Mouse (Mus musculus) granulocyte monocyte progenitor cell, adult 5-6 weeks (primary cell): ENCODE data around the gene Ramp1. TPM values are rescaled to one million over a fixed set of nuclear protein-coding genes. Genes with fewer than 3 reads are reported as not detected.

Experiments used
- ATAC-seq: replicated peaks from 2 replicates; pipeline ENCODE4 v1.8.0; 2016; ENCODE audit warnings: mild to moderate bottlenecking, moderate TSS enrichment, inconsistent platforms; ENCODE audit not compliant: poor library complexity, severe bottlenecking
- total RNA-seq, 2 experiments: library from RNA; stranded (forward) in 1 of 2; stranded (reverse) in 1 of 2; fragments of 200-712, 200-1000 nt in 1 of 2; fragments of >200 nt in 1 of 2; fragmentation: Nextera tagmentation in 1 of 2; gene quantifications; 2 replicates each; pipeline ENCODE4 v1.2.3; 2014 to 2017

The Ramp1 gene
- total RNA-seq, 2 experiments from 2014 or later = 160 to 199 TPM

DNA sequence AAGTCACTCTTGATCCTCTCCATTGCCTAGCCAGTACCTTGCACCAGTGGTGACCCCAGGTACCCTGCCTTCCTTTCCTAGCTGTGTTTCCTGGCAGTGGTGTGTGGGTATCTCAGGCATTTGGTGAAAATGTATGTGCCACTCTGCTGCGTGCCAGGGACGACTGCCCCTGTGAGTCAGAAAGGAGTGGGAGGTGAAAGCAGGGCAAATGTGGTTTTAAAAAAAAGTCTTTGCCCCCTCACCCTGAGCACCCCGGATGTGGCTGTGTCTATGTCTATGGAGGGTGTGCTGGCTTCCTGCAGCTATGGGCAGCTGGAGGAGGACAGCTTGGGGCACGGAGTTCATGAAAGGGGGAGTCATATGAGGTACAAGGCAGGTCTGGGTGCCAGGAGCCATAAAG is 13.6 kb downstream of the Ramp1 start:
- ATAC-seq = no peak

DNA sequence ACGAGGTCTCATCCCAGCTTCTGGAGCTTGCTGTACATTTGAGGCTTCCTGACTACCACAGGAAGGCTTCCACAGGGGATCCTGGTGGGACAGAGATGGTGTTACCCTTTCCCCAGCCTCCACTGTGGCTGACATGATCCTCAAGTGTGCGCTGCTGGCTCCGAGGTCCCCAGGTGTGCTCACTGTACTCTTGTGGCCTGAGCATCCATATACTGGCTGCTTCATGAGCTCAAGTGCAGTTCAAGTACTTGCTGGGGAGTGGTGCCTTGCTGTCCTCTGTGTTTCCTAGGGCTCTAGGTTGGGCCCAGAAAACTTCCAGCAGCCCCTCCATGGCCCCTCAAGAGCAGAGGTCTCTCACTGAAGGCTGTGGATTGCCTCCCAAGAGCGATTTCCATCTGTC is 14.1 kb downstream of the Ramp1 start:
- no peak for ATAC-seq

DNA sequence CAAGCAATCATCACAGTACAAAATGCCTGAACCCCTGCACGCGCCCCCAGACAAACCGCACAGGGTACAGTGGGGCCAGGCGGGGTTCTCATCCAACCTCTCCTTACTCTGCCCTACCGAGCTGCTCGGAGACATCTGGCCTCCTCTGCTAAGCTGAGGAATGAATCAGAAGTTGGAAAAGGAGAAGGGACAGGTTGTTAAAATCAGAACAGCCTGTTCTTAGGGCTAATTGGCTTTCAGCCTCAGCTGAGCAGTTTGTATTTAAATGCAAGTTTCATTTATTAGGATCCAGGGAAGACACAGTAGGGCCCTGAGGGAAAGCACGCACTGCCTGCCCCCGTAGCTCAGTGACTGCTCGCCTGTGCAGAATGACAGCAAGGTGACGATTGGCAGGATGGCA is 20.2 kb downstream of the Ramp1 start:
- ATAC-seq = no peak

DNA sequence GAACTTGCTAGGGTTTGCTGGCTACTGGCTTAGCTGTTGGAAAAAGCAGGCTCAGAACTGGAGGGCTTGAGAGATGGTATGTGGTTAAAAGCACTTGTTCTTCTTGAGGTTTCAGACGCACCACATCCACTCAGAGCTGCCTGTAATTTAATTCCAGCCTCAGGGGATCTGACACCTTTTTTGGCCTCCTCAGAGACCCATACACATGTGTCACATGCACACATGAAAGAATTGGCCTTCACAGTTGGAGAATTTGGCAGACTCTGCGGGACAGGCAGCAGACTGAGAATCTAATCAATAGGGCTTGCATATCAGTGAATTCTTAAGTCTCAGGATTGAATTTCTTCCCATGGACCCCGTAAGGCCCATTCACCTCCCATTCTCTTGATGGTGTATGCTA is 21.5 kb downstream of the Ramp1 start:
- ATAC-seq = no peak

DNA sequence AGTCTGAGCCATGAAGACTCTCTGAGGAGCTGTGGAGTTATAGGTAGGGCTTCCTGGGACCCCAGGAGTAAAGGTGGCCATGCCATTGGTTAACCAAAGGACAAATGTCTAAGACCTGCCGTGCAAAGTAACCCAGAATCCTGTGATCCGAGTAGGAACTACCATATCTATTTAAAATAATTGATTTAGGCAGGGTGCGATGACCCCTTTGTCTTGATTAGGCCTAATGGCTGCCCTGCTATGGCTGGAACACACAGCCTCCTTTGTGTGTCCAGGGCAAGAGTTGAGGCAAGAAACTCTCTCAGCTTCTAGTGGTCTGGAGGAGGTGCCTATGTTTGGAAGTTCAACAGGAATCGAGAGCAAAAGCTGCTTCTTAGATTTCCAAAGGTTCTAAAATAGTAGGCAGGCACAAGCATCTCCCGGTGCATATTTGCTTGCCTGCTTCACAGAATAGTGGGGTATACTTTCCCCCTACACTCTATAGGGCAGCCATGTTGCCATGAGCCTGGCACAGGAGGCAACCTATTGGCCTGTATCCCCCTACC is 24.7 kb downstream of the Ramp1 start:
- ATAC-seq = no peak

DNA sequence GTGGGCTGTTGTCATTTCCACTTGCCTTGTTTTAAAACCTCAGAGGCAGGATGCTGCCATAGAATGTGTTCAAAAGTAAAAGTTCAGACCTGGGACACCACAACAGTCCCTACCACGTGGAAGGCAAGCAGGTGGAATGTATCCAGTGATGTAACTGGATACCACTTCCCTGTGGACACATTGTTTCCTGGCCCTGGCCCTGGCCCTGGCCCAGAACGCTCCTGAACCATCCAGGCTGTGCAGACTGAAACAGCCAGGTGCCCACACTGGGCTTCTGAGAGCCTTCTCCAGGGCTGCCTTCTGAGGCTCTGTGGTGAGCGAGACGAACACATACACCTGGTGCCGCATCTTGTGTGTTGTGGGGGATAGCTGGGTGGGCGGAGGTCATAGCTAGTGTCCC is 26.0 kb downstream of the Ramp1 start:
- no peak for ATAC-seq

DNA sequence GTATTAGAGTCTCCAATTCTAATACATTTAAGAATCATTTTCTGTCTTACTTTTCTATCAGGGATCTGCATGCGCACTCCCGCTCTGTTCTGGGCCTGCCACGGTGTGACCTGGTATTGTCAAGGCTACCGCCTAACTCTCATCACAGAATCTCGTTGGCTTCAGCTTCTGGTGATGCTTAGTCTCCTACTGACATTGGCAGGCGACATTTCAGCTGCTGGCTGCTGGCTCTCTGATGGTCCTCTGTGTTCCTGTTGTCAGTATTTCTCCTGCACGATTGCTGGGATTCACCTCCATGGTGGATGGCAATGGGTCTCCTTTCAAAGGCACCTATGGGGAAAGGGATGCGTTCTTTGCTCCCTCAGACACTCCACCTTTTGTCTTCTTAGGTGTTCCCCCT is 26.7 kb downstream of the Ramp1 start:
- ATAC-seq = no peak

DNA sequence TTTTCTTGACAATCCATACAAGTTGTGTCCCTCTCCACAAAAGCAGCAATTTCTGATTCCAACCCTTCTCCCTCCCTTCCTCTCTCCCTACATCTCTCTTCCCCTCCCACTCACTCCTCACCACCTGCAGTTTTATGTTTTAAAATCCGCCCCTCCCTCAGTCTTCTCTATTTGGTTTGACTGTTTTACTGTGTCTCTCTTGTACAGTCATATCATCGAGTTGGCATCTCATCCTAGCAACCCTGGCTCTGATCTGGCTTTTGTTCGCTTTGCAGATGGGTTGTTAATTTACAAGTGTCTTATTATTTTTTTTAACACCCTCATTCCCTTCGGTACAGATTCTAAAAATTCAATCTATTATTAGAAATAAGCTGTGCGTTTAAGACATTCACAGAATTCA is 27.3 kb downstream of the Ramp1 start:
- ATAC-seq = no peak

DNA sequence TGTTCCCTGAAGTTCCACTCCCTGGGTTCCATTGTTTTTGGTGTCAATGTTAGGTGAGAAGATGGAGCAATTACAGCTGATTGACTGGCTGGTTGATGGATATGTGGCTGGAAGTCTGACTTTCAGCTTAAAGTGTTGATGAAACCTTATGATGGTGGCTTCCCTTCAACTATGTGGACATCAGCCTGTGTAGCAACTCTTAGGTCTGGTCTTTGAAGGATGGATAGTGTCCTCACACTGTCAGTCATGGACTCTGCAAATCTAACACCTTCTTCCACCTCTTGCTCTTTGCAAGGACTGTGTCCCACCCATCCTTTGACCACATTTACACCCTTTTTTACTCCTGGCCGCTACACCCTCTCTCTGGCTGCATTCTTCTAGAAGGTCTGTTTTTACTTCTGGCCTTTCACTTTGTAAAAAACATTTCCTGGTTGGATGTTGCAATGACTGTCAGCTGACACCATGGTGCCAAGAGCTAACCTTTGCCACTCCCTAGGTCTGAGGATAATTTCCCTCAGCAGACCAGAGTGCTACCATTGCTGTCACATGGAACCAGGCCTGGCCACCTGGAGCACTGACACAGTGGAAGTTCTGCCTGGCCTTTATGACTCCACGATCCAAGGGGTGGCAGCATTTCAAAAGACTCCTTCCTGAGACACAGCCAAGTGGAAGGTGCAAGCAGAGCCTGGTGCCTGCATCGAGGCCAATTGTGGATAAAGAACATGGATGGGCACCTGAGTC is 27.9 kb downstream of the Ramp1 start:
- peak; percentile 81 for ATAC-seq

DNA sequence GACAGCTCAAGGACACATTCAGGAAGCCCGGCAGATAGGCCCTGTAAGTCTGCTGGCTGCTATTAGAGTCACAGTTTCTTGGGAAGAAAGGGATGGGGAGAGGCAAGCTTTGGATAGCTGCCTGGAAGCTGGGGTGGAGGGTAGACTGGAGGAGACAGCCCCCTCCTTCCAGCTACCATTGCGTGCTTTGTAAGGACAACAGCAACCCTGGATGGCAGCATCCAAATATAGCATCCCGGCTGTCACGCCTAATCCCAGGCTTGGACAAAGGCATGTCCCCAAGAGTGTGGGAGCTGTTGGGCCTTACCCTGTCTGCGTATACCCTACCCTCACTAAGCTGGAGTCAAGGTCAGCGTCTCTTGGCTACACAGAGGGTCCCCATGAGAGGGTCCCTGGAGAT is 29.7 kb downstream of the Ramp1 start:
- no peak for ATAC-seq

DNA sequence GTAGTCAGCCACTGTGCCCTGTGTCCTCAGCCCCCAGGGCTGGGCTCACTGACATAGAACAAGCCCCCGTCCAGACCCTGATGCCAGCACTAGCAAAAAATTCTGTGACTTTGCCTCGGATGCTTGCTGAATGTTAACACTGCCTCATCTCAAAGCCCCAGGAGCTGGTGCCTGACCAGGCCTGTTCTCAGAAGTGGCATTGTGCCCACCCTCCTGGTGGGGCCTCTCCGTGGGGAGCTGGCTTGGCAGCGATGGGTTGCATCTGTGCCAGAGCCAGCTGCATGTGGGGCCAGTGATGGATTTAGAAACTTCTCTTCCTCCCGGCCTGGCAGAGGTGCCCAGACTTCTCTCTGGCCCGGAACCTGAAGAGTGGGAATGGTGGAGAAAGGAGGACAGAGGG is 30.2 kb downstream of the Ramp1 start:
- ATAC-seq = no peak

DNA sequence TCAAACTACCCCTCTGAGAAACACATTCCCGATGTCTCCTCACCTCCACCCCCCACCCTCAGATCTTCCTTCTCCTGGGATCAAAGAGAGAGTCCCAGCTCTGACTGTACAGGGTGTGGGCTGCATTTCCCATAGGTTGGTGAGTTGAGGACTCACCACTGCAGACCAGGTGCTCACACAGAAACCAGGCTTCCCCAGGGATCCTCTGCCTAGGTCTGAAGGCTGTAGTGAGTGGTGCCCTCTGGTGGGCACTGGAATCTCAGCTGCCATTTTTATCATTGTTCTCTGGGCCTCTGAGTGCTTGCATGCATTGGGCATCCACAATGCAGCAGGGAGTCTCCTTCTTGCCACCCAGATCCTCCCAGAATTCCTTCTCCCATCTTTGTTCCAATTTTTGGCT is 31.5 kb downstream of the Ramp1 start:
- ATAC-seq = peak; percentile 41

DNA sequence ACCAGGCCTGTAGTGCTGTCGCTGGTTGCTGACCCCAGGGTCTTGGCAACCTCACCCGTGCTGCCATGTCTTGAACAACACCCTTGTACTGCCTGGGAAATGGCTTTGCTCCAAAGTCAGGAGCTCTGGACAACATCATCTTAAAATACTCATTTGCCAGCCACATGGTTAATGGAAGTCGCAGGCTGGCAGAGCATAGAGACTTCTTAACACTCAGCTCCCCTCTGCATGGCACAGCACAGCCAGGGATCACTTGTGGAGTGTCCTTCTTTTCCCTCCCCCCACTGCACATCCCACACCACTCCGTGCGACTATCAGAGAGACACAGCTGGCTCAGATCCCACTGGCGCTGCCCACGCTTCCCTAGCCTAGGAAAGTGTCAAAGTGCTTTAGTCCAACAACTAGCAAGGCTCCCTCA is 32.0 kb downstream of the Ramp1 start:
- ATAC-seq = no peak

DNA sequence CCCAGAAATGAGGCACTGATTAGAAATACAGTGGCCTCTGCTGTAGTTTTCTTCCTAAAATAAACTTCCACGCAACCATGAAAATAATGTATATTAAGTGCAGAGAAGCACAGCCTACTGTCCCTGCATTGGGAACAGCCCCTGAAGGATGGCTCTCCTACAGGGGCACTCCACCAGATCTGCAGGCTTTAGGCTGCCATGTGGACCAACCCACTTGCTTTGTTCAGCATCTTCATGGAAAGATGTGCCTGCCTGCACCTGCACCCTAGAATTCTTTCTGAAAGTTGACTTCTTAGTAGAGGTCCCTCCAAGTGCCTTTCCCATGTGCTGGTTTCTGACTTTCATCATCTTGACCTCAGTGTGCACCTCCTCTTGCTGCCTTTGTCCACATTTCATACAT is 35.6 kb downstream of the Ramp1 start:
- ATAC-seq = no peak

DNA sequence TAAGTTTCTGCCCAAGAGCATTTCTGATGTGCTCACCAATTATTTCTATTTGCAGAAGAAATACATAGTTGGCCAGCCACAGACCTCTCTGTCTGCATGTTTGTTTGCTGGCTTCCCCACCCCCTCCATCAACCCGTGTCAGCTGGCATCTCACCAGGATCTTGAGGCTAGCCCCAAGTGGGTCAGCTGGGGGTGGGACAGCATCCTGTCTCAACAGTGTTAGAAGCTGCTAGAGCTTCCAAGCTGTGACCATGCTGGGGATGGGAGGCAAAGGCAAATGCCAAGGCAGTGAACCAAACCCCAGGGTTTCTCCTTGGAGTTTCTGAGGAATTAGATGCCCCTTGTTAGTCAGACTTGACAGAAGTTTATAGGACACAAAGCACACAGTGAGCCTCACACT is 36.4 kb downstream of the Ramp1 start:
- no peak for ATAC-seq

DNA sequence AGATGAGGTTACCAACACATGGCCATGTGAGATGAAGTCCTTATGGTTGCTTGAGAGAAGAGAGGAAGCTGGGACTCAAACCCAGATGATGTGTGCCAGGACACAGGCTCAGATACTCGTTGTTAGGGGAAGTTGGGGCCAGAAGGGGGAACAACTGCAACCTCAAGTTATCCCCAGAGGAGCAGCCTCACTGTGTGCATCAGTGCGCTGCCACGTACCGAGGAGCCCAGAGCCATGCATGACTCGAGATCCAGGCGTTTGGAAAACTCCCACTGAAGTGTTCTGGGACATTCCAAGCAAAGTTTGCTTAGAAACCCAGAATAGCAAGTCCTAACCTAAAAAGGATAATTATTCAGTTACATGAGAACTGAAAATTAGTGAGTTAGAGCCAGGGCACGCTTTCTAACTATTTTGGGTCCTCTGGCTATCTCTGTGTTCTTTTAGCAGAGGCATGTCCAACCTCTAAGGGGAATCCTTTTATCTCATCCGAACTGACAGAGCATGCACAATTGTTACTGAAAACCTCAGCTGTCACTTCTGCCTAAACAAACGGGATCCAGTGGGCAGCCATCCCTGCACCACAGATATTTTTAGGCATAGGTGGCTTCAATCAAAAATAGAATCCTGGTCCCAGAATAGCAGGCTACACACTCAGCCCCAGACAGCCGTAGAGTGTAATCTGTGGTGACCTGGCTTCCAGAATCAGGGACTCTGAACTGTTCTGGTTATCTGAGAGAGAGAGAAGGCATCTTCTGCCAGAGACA is 37.1 kb downstream of the Ramp1 start:
- peak; percentile 84 for ATAC-seq

DNA sequence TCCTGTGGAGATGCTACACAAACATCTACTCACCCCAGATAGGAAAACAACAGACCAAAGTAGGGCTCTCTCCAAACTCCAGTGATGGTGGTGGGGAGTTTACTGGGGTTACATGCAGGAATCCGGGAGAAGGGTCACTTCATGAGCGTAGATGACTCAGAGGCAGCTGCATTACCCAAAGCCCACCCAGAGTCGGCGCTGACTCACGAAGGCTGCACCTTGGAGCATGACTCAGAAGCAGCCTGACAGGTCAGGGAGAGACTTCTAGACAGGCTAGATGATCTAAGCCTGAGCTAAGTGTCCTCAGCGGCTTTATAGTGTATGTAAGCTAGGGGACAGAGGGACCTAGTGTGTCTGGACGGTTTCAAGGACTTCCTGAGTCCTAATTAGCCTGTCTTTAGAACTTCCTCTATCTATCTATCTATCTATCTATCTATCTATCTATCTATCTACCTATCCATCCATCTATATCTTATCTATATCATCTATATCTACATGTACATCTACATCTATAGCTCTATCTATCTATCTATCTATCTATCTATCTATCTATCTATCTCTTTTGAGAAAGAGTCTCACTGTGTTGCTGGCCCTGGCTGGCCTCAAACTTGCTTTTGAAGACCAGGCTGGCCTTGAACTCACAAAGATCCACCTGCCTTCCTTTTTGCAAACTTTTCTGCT is 40.2 kb downstream of the Ramp1 start:
- ATAC-seq = 0 out of 2 replicates have a peak, but pooled peaks have one; percentile 5

DNA sequence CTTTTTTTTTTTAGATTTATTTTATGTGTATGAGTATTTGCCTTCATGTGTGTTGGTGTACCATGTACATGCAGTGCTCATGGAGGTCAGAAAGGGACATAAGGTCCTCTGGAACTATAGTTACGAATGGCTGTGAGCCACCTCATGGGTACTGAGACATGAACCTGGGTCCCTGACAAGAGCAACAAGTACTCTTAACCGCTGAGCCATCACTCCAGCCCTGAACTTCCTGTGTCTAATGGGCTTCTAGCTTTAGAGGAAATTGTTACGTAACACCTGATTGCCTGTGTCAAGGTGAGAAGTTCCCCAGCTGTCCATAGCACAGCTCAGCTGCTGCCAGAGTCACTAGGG is 40.7 kb downstream of the Ramp1 start:
- peak; percentile 48 for ATAC-seq

DNA sequence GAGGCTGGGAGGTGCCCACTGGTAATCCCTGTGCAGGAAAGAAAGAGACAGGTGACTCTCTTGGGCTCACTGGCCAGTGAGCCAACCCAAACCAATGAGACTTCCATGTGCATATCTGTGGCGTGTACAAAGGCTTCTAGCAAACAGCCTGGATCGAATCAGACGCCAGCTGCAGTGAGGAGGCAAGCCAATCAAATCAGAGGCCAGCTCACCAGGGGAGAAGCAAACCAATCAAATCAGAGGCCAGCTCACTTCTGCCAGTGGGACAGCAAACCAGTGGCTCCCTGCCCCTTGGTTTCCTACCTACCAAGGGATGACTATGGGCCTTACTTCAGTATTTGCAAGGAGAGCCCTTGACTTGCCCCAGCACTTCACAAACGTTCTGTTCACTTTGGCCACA is 46.9 kb downstream of the Ramp1 start:
- ATAC-seq = no peak

DNA sequence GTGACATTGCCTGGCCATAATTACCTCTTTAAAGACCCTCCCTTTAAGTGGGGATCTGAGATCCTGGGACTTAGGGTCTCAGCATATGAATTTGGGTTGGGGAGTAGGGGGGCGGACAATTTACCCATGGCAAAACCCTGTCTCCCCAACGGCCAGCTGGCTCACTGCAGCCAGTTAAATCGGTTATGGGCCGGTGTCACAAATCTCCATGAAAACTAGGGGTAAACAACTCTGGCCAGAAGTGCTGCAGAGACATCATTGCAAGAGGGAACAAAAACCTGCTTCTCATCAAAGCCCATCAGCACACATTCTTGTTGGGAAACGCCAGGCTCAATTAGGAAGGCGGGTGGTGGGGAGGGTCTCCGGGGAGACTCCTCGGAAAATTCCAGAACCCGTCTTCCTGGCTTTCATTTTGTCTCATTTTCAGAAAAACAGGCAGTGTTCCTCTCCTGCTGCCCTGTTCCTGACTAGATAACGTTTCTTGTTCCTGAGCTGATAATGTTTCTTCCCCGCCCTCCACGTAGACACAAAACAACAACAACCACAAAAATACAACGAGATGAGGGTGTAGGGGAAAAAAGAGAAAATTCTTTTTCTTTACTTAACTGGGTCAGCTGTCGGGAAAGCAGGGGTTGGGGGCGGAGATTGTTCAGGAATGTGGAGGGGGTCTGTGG is 47.9 kb downstream of the Ramp1 start:
- no peak for ATAC-seq

DNA sequence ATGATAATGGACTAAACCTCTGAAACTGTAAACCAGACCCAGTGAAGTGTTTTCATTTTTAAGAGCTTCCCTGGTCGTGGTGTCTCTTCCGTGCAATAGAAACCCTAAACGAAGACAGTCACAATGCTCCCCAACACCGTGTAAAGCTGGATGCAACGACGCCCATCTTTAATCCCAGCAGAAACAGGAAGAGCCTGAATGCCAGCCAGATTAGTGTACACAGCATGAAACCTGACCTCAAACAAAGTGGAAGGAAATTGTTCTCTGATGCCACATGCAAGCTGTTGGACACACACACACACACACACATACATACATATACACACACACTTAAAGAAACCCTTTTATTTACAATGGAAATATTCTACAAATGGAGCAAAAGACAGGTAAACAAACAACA is 51.5 kb downstream of the Ramp1 start:
- ATAC-seq = peak; percentile 64
